Mouse (Mus musculus) kidney, embryonic 16.5 days (tissue): ENCODE results near the gene Mta3. TPM values are rescaled to one million over a fixed set of nuclear protein-coding genes. Genes with fewer than 3 reads are reported as not detected.

Experiments
- ATAC-seq: fragments of 200-750 bp; cut with Nextera tagmentation; 2 replicates; pipeline ENCODE4 v1.8.0; 2017; ENCODE audit warnings: moderate TSS enrichment; ENCODE audit not compliant: low FRiP score, low TSS enrichment
- H3K27ac ChIP-seq: fragments of 300-500 bp; sonication (generic); 2 replicates; pipeline ENCODE4 v1.5.1; 2014; ENCODE audit warnings: low read length
- H3K27me3 ChIP-seq: fragments of 300-500 bp; sonication (generic); 2 replicates; pipeline ENCODE4 v1.6.1; 2014; ENCODE audit warnings: low read length, control low read depth, mixed read lengths; ENCODE audit not compliant: insufficient read depth
- H3K36me3 ChIP-seq: fragments of 300-500 bp; sonication (generic); 2 replicates; pipeline ENCODE4 v1.6.1; 2014; ENCODE audit warnings: low read length, control low read depth, mixed read lengths; ENCODE audit not compliant: insufficient read depth
- H3K4me1 ChIP-seq: fragments of 300-500 bp; sonication (generic); 2 replicates; pipeline ENCODE4 v1.6.1; 2014; ENCODE audit warnings: low read length, control low read depth, mixed read lengths; ENCODE audit not compliant: insufficient read depth
- H3K4me2 ChIP-seq: fragments of 300-500 bp; sonication (generic); replicated peaks from 2 replicates; pipeline ENCODE4 v1.6.1; 2014; ENCODE audit warnings: low read depth, low read length
- H3K4me3 ChIP-seq: fragments of 300-500 bp; sonication (generic); 2 replicates; pipeline ENCODE4 v1.5.1; 2014; ENCODE audit warnings: mild to moderate bottlenecking, low read length
- H3K9ac ChIP-seq: fragments of 300-500 bp; sonication (generic); replicated peaks from 2 replicates; pipeline ENCODE4 v1.6.1; 2014; ENCODE audit warnings: low read length
- H3K9me3 ChIP-seq: fragments of 300-500 bp; sonication (generic); 2 replicates; pipeline ENCODE4 v1.6.1; 2016; ENCODE audit warnings: low read length, control low read depth
- WGBS: fragments of 180-500 bp; shearing (Covaris S2); extraction: QIAGEN DNeasy Blood & Tissue Kit; methylation state at CpG from one replicate; pipeline ENCODE4 v1.1.7; 2014; 5-methylcytosine and 5-hydroxymethylcytosine counted together
- polyA plus RNA-seq: library from polyadenylated mRNA; unstranded; fragments of >200 nt; fragmentation: Nextera tagmentation; extraction: Ambion mirVana; gene quantifications from 2 replicates; pipeline ENCODE4 v1.2.1, GENCODE M21; 2015

Gene Mta3
- polyA plus RNA-seq, 1 experiment from 2014 or later, result 39.6 TPM

- 83% methylated on average over 6 of the region's 6 CpGs for WGBS
- Histone ChIP-seq H3K9me3 (no peaks in the 10 kb centered on the region), H3K4me2 (no peak overlapping the region), H3K27me3 (no peaks in the 10 kb centered on the region), H3K4me1 (no peaks in the 10 kb centered on the region), H3K4me3 (no peak overlapping the region), H3K27ac (no peak overlapping the region), H3K9ac (no peak overlapping the region), H3K36me3 (peaks cover 15% of the 10 kb centered on the region)
- ATAC-seq, result no peak
Observed at GRCm38 (mm10) chr17:83770371-83770770, 64.4 kb downstream of the Mta3 start.

- no peak for ATAC-seq
- Histone ChIP-seq H3K27ac (no peak overlapping the region), H3K9me3 (no peaks in the 10 kb centered on the region), H3K4me2 (no peak overlapping the region), H3K4me1 (no peaks in the 10 kb centered on the region), H3K36me3 (peaks cover 15% of the 10 kb centered on the region), H3K27me3 (no peaks in the 10 kb centered on the region), H3K9ac (no peak overlapping the region), H3K4me3 (no peak overlapping the region)
- 91% methylated on average over 7 of the region's 7 CpGs for WGBS
Observed at GRCm38 (mm10) chr17:83770931-83771330, 65.0 kb downstream of the Mta3 start.

- 90% methylated on average over 9 of the region's 9 CpGs for WGBS
- H3K4me2 ChIP-seq, result no peak overlapping the region
- no peaks in the 10 kb centered on the region for H3K27me3 ChIP-seq
- no peak overlapping the region for H3K9ac ChIP-seq
- no peak overlapping the region for H3K4me3 ChIP-seq
- H3K27ac ChIP-seq, result no peak overlapping the region
- no peak for ATAC-seq
- H3K9me3 ChIP-seq, result no peaks in the 10 kb centered on the region
- H3K4me1 ChIP-seq, result no peaks in the 10 kb centered on the region
- peaks cover 8% of the 10 kb centered on the region for H3K36me3 ChIP-seq
Observed at GRCm38 (mm10) chr17:83772110-83772509, 66.1 kb downstream of the Mta3 start.

- H3K9me3 ChIP-seq, result no peaks in the 10 kb centered on the region
- H3K36me3 ChIP-seq, result peaks cover 5% of the 10 kb centered on the region; the same call in 1 of the 2 replicates
- WGBS, result 51% methylated on average over 8 of the region's 8 CpGs
- H3K27me3 ChIP-seq, result no peaks in the 10 kb centered on the region
- peak; percentile 44; the same call in 1 of the 2 replicates for ATAC-seq
- no peak overlapping the region for H3K4me2 ChIP-seq
- no peaks in the 10 kb centered on the region for H3K4me1 ChIP-seq
- H3K4me3 ChIP-seq, result no peak overlapping the region
- no peak overlapping the region for H3K9ac ChIP-seq
- H3K27ac ChIP-seq, result no peak overlapping the region
Observed at GRCm38 (mm10) chr17:83772711-83773110, 66.7 kb downstream of the Mta3 start.

- H3K4me2 ChIP-seq, result no peak overlapping the region
- WGBS, result 93% methylated on average over 7 of the region's 7 CpGs
- H3K27ac ChIP-seq, result no peak overlapping the region
- H3K4me1 ChIP-seq, result no peaks in the 10 kb centered on the region
- H3K9ac ChIP-seq, result no peak overlapping the region
- H3K9me3 ChIP-seq, result no peaks in the 10 kb centered on the region
- ATAC-seq, result no peak
- no peak overlapping the region for H3K4me3 ChIP-seq
- H3K27me3 ChIP-seq, result no peaks in the 10 kb centered on the region
- H3K36me3 ChIP-seq, result peaks cover 4% of the 10 kb centered on the region
Observed at GRCm38 (mm10) chr17:83776965-83777364, 71.0 kb downstream of the Mta3 start.

- Histone ChIP-seq H3K36me3 (peaks cover 8% of the 10 kb centered on the region), H3K27me3 (no peaks in the 10 kb centered on the region), H3K4me3 (no peak overlapping the region), H3K9me3 (no peaks in the 10 kb centered on the region), H3K9ac (no peak overlapping the region), H3K27ac (no peak overlapping the region), H3K4me2 (no peak overlapping the region), H3K4me1 (no peaks in the 10 kb centered on the region)
- 85% methylated on average over 9 of the region's 9 CpGs for WGBS
- ATAC-seq, result no peak
Observed at GRCm38 (mm10) chr17:83777462-83778051, 71.6 kb downstream of the Mta3 start.

GRCm38 (mm10) chr17:83780228-83780627, 74.3 kb downstream of the Mta3 start:
- no peaks in the 10 kb centered on the region for H3K27me3 ChIP-seq
- 77% methylated on average over 5 of the region's 5 CpGs for WGBS
- no peak for ATAC-seq

GRCm38 (mm10) chr17:83782740-83783139, 76.8 kb downstream of the Mta3 start:
- 83% methylated on average over 5 of the region's 5 CpGs for WGBS
- no peak overlapping the region for H3K4me2 ChIP-seq
- no peak overlapping the region for H3K4me3 ChIP-seq
- peaks cover 25% of the 10 kb centered on the region for H3K36me3 ChIP-seq
- no peak overlapping the region for H3K9ac ChIP-seq
- no peak for ATAC-seq
- no peaks in the 10 kb centered on the region for H3K9me3 ChIP-seq
- no peaks in the 10 kb centered on the region for H3K27me3 ChIP-seq
- no peak overlapping the region for H3K27ac ChIP-seq
- H3K4me1 ChIP-seq, result no peaks in the 10 kb centered on the region

More at GRCm38 (mm10) chr17:83780228-83780627, 74.3 kb downstream of the Mta3 start:
- Histone ChIP-seq H3K36me3 (peaks cover 25% of the 10 kb centered on the region), H3K9me3 (no peaks in the 10 kb centered on the region), H3K4me1 (no peaks in the 10 kb centered on the region), H3K4me2 (no peak overlapping the region), H3K27ac (no peak overlapping the region), H3K4me3 (no peak overlapping the region), H3K9ac (no peak overlapping the region)

- Histone ChIP-seq H3K9ac (no peak overlapping the region), H3K4me3 (no peak overlapping the region), H3K9me3 (no peaks in the 10 kb centered on the region), H3K4me2 (no peak overlapping the region), H3K4me1 (no peaks in the 10 kb centered on the region), H3K36me3 (peaks cover 26% of the 10 kb centered on the region), H3K27ac (no peak overlapping the region), H3K27me3 (no peaks in the 10 kb centered on the region)
- ATAC-seq, result no peak
- 90% methylated on average over 6 of the region's 6 CpGs for WGBS
Observed at GRCm38 (mm10) chr17:83786418-83786817, 80.5 kb downstream of the Mta3 start.

- WGBS, result 69% methylated on average over 5 of the region's 5 CpGs
- Histone ChIP-seq H3K36me3 (peaks cover 14% of the 10 kb centered on the region), H3K27ac (no peak overlapping the region), H3K4me1 (no peaks in the 10 kb centered on the region), H3K9ac (no peak overlapping the region), H3K4me3 (no peak overlapping the region), H3K4me2 (no peak overlapping the region), H3K27me3 (no peaks in the 10 kb centered on the region), H3K9me3 (no peaks in the 10 kb centered on the region)
- no peak for ATAC-seq
Observed at GRCm38 (mm10) chr17:83790158-83790557, 84.2 kb downstream of the Mta3 start.
